Mouse (Mus musculus) midbrain, embryonic 10.5 days (tissue): Measurements from ENCODE around the gene Cbr2. TPM values are rescaled to one million over a fixed set of nuclear protein-coding genes. Genes with fewer than 3 reads are reported as not detected.

Experiments
- DNase-seq: peaks from one replicate; pipeline ENCODE4 v3.0.0-alpha.2; 2017; ENCODE audit warnings: low spot score
- H3K27ac ChIP-seq: fragments of 300-500 bp; sonication (generic); replicated peaks from 2 replicates; pipeline ENCODE4 v1.5.1; 2016; ENCODE audit warnings: mild to moderate bottlenecking
- H3K27me3 ChIP-seq: fragments of 300-500 bp; sonication (generic); 2 replicates; pipeline ENCODE4 v1.6.1; 2016; ENCODE audit warnings: low read depth, mild to moderate bottlenecking; ENCODE audit not compliant: poor library complexity, severe bottlenecking
- H3K36me3 ChIP-seq: fragments of 300-500 bp; sonication (generic); 2 replicates; pipeline ENCODE4 v1.6.1; 2016; ENCODE audit warnings: mild to moderate bottlenecking, moderate library complexity
- H3K4me1 ChIP-seq: fragments of 300-500 bp; sonication (generic); 2 replicates; pipeline ENCODE4 v1.6.1; 2016
- H3K4me3 ChIP-seq: fragments of 300-500 bp; sonication (generic); 2 replicates; pipeline ENCODE4 v1.5.1; 2016; ENCODE audit warnings: mild to moderate bottlenecking, moderate library complexity
- H3K9me3 ChIP-seq: fragments of 300-500 bp; sonication (generic); replicated peaks from 2 replicates; pipeline ENCODE4 v1.6.1; 2016; ENCODE audit warnings: mild to moderate bottlenecking
- WGBS: fragments of 180-500 bp; shearing (Covaris S2); methylation state at CpG from one replicate; pipeline ENCODE4 v1.1.7; 2016; 5-methylcytosine and 5-hydroxymethylcytosine counted together
- polyA plus RNA-seq: library from polyadenylated mRNA; unstranded; fragments of >200 nt; fragmentation: Nextera tagmentation; extraction: Ambion mirVana; gene quantifications from 2 replicates; pipeline ENCODE4 v1.2.1, GENCODE M21; 2016

Cbr2 gene
- polyA plus RNA-seq, 1 experiment from 2014 or later = 0.59 TPM

- peaks cover 66% of the 10 kb centered on the region for H3K36me3 ChIP-seq
These were observed 16.8 kb downstream of the Cbr2 start for GRCm38 (mm10) chr11:120715131-120715530.

GRCm38 (mm10) chr11:120714546-120714945 is 17.4 kb downstream of the Cbr2 start:
- peak overlapping the region; percentile 74 for H3K4me3 ChIP-seq
- DNase-seq = no peak
- H3K27ac ChIP-seq = peak overlapping the region; percentile 81
- H3K27me3 ChIP-seq = no peaks in the 10 kb centered on the region
- H3K36me3 ChIP-seq = peaks cover 66% of the 10 kb centered on the region
- 69% methylated on average over 10 of the region's 10 CpGs for WGBS
- peaks cover 33% of the 10 kb centered on the region for H3K4me1 ChIP-seq
- H3K9me3 ChIP-seq = no peaks in the 10 kb centered on the region

More at GRCm38 (mm10) chr11:120715131-120715530, 16.8 kb downstream of the Cbr2 start:
- peak overlapping the region; percentile 74 for H3K4me3 ChIP-seq
- WGBS = 94% methylated on average over 9 of the region's 9 CpGs
- no peak overlapping the region for H3K27ac ChIP-seq
- H3K27me3 ChIP-seq = 0 out of 2 replicates have a peak, but pooled peaks cover 4% of the 10 kb centered on the region
- DNase-seq = no peak
- H3K9me3 ChIP-seq = no peaks in the 10 kb centered on the region
- peaks cover 37% of the 10 kb centered on the region for H3K4me1 ChIP-seq

- Histone ChIP-seq H3K9me3 (no peaks in the 10 kb centered on the region), H3K36me3 (peaks cover 66% of the 10 kb centered on the region), H3K4me3 (peak within 1 kb of the TSS; percentile 74), H3K4me1 (peaks cover 40% of the 10 kb centered on the region), H3K27me3 (0 out of 2 replicates have a peak, but pooled peaks cover 2% of the 10 kb centered on the region), H3K27ac (peak within 1 kb of the TSS; percentile 81)
- WGBS = 4% methylated on average over 53 of the region's 53 CpGs
- DNase-seq = peak; percentile 97
These were observed 18.1 kb downstream of the Cbr2 start, which contains the start of the genes Cenpx and Lrrc45 for GRCm38 (mm10) chr11:120713580-120714518. Gene Cenpx, minus strand, starts transcription at chr11:120713738. Gene Lrrc45, plus strand, starts transcription at chr11:120713925.

GRCm38 (mm10) chr11:120712771-120713568 is 18.9 kb downstream of the Cbr2 start:
- under 1% methylated on average over 38 of the region's 38 CpGs for WGBS
- H3K9me3 ChIP-seq = no peaks in the 10 kb centered on the region
- DNase-seq = peak; percentile 76
- peak overlapping the region; percentile 74 for H3K4me3 ChIP-seq
- peaks cover 64% of the 10 kb centered on the region for H3K36me3 ChIP-seq
- peak overlapping the region; percentile 81 for H3K27ac ChIP-seq
- H3K27me3 ChIP-seq = 0 out of 2 replicates have a peak, but pooled peaks cover 6% of the 10 kb centered on the region
- peaks cover 48% of the 10 kb centered on the region for H3K4me1 ChIP-seq

GRCm38 (mm10) chr11:120711980-120712604 is 19.8 kb downstream of the Cbr2 start:
- 0 out of 2 replicates have a peak, but pooled peaks cover 6% of the 10 kb centered on the region for H3K27me3 ChIP-seq
- 0 out of 2 replicates have a peak overlapping the region, but pooled peaks have one; percentile 81 for H3K27ac ChIP-seq
- no peak for DNase-seq
- peaks cover 55% of the 10 kb centered on the region for H3K36me3 ChIP-seq
- peak overlapping the region; percentile 74 for H3K4me3 ChIP-seq
- H3K4me1 ChIP-seq = peaks cover 56% of the 10 kb centered on the region
- WGBS = 65% methylated on average over 8 of the region's 8 CpGs
- H3K9me3 ChIP-seq = no peaks in the 10 kb centered on the region

GRCm38 (mm10) chr11:120710672-120711071 is 21.2 kb downstream of the Cbr2 start:
- 84% methylated on average over 5 of the region's 5 CpGs for WGBS
- peaks cover 43% of the 10 kb centered on the region for H3K36me3 ChIP-seq
- H3K4me3 ChIP-seq = no peak overlapping the region
- peaks cover 71% of the 10 kb centered on the region for H3K4me1 ChIP-seq
- 0 out of 2 replicates have a peak, but pooled peaks cover 6% of the 10 kb centered on the region for H3K27me3 ChIP-seq
- H3K9me3 ChIP-seq = no peaks in the 10 kb centered on the region
- no peak overlapping the region for H3K27ac ChIP-seq
- no peak for DNase-seq

GRCm38 (mm10) chr11:120709551-120709950 is 22.4 kb downstream of the Cbr2 start:
- no peaks in the 10 kb centered on the region for H3K9me3 ChIP-seq
- no peak for DNase-seq
- peaks cover 36% of the 10 kb centered on the region for H3K36me3 ChIP-seq
- H3K27me3 ChIP-seq = 0 out of 2 replicates have a peak, but pooled peaks cover 6% of the 10 kb centered on the region
- peaks cover 74% of the 10 kb centered on the region for H3K4me1 ChIP-seq
- WGBS = 78% methylated on average over 2 of the region's 2 CpGs
- no peak overlapping the region for H3K4me3 ChIP-seq
- H3K27ac ChIP-seq = no peak overlapping the region

- Histone ChIP-seq H3K27me3 (0 out of 2 replicates have a peak, but pooled peaks cover 6% of the 10 kb centered on the region), H3K9me3 (no peaks in the 10 kb centered on the region), H3K4me3 (no peak overlapping the region), H3K36me3 (peaks cover 50% of the 10 kb centered on the region), H3K27ac (peak overlapping the region; percentile 82), H3K4me1 (peaks cover 76% of the 10 kb centered on the region)
- 28% methylated on average over 5 of the region's 5 CpGs for WGBS
- no peak for DNase-seq
These were observed 23.9 kb downstream of the Cbr2 start for GRCm38 (mm10) chr11:120707969-120708368.

GRCm38 (mm10) chr11:120707225-120707624 is 24.7 kb downstream of the Cbr2 start:
- H3K36me3 ChIP-seq = peaks cover 56% of the 10 kb centered on the region
- H3K4me1 ChIP-seq = peaks cover 68% of the 10 kb centered on the region
- DNase-seq = peak; percentile 54
- 4% methylated on average over 12 of the region's 12 CpGs for WGBS
- H3K4me3 ChIP-seq = peak overlapping the region; percentile 30
- 0 out of 2 replicates have a peak, but pooled peaks cover 6% of the 10 kb centered on the region for H3K27me3 ChIP-seq
- H3K9me3 ChIP-seq = no peaks in the 10 kb centered on the region
- peak overlapping the region; percentile 82 for H3K27ac ChIP-seq

- Histone ChIP-seq H3K4me3 (no peak overlapping the region), H3K27ac (peak overlapping the region; percentile 82), H3K9me3 (no peaks in the 10 kb centered on the region), H3K36me3 (peaks cover 60% of the 10 kb centered on the region), H3K27me3 (0 out of 2 replicates have a peak, but pooled peaks cover 6% of the 10 kb centered on the region), H3K4me1 (peaks cover 63% of the 10 kb centered on the region)
- no peak for DNase-seq
- WGBS = 51% methylated on average over 5 of the region's 5 CpGs
These were observed 25.8 kb downstream of the Cbr2 start for GRCm38 (mm10) chr11:120706120-120706519.

GRCm38 (mm10) chr11:120704486-120705325 is 27.2 kb downstream of the Cbr2 start:
- no peaks in the 10 kb centered on the region for H3K9me3 ChIP-seq
- H3K27me3 ChIP-seq = 0 out of 2 replicates have a peak, but pooled peaks cover 6% of the 10 kb centered on the region
- 17% methylated on average over 8 of the region's 8 CpGs for WGBS
- H3K4me3 ChIP-seq = peak overlapping the region; percentile 20; the same call in 1 of the 2 replicates
- peaks cover 65% of the 10 kb centered on the region for H3K4me1 ChIP-seq
- peak overlapping the region; percentile 82 for H3K27ac ChIP-seq
- no peak for DNase-seq
- H3K36me3 ChIP-seq = peaks cover 60% of the 10 kb centered on the region
